Mouse (Mus musculus): ENCODE measurements around the gene Gpam. TPM values are rescaled to one million over a fixed set of nuclear protein-coding genes. Genes with fewer than 3 reads are reported as not detected.

Gene Gpam
- polyA plus RNA-seq, 1 experiment from 2014 or later, result 8.6 TPM

- Histone ChIP-seq H3K36me3 (no peaks in the 10 kb centered on the region), H3K4me2 (no peak overlapping the region), H3K4me1 (replicated peaks) (peaks cover 12% of the 10 kb centered on the region; the same call in 1 of the 2 replicates), H3K9me3 (replicated peaks) (no peaks in the 10 kb centered on the region), H3K27ac (no peak overlapping the region), H3K4me3 (no peak overlapping the region), H3K9ac (no peak overlapping the region), H3K27me3 (no peaks in the 10 kb centered on the region)
- ATAC-seq (replicated peaks; ENCODE audit: insufficient number of reproducible peaks, insufficient read depth, low FRiP score, low read depth), result peak; percentile 67
- 44% methylated on average over 7 of the region's 7 CpGs for WGBS
Observed at GRCm38 (mm10) chr19:55137884-55138283, 10.8 kb upstream of the Gpam start.

- 53% methylated on average over 4 of the region's 4 CpGs for WGBS
- no peaks in the 10 kb centered on the region for H3K27me3 ChIP-seq
- H3K4me1 ChIP-seq (replicated peaks), result peaks cover 12% of the 10 kb centered on the region; the same call in 1 of the 2 replicates
- no peaks in the 10 kb centered on the region for H3K36me3 ChIP-seq
- no peak overlapping the region for H3K27ac ChIP-seq
- H3K4me3 ChIP-seq, result no peak overlapping the region
- no peak for ATAC-seq (replicated peaks; ENCODE audit: insufficient number of reproducible peaks, insufficient read depth, low FRiP score, low read depth)
- no peak overlapping the region for H3K4me2 ChIP-seq
- H3K9me3 ChIP-seq (replicated peaks), result no peaks in the 10 kb centered on the region
- H3K9ac ChIP-seq, result no peak overlapping the region
Observed at GRCm38 (mm10) chr19:55136693-55137427, 9.8 kb upstream of the Gpam start.

- H3K9me3 ChIP-seq (replicated peaks), result no peaks in the 10 kb centered on the region
- H3K4me2 ChIP-seq, result no peak overlapping the region
- H3K36me3 ChIP-seq, result no peaks in the 10 kb centered on the region
- no peak overlapping the region for H3K9ac ChIP-seq
- peaks cover 12% of the 10 kb centered on the region; the same call in 1 of the 2 replicates for H3K4me1 ChIP-seq (replicated peaks)
- WGBS, result 81% methylated on average over 3 of the region's 3 CpGs
- no peak overlapping the region for H3K4me3 ChIP-seq
- H3K27ac ChIP-seq, result no peak overlapping the region
- ATAC-seq (replicated peaks; ENCODE audit: insufficient number of reproducible peaks, insufficient read depth, low FRiP score, low read depth), result no peak
- no peaks in the 10 kb centered on the region for H3K27me3 ChIP-seq
Observed at GRCm38 (mm10) chr19:55135918-55136317, 8.9 kb upstream of the Gpam start.

GRCm38 (mm10) chr19:55134521-55134920 lies 7.5 kb upstream of the Gpam start:
- Histone ChIP-seq H3K27me3 (no peaks in the 10 kb centered on the region), H3K4me3 (no peak overlapping the region), H3K9me3 (replicated peaks) (no peaks in the 10 kb centered on the region), H3K9ac (no peak overlapping the region), H3K4me1 (replicated peaks) (peaks cover 12% of the 10 kb centered on the region; the same call in 1 of the 2 replicates), H3K27ac (no peak overlapping the region), H3K36me3 (no peaks in the 10 kb centered on the region), H3K4me2 (no peak overlapping the region)
- ATAC-seq (replicated peaks; ENCODE audit: insufficient number of reproducible peaks, insufficient read depth, low FRiP score, low read depth), result no peak
- WGBS, result 73% methylated on average over 9 of the region's 9 CpGs

- no peaks in the 10 kb centered on the region for H3K27me3 ChIP-seq
- no peaks in the 10 kb centered on the region for H3K36me3 ChIP-seq
- WGBS, result 67% methylated on average over 3 of the region's 3 CpGs
- H3K9me3 ChIP-seq (replicated peaks), result no peaks in the 10 kb centered on the region
- no peak for ATAC-seq (replicated peaks; ENCODE audit: insufficient number of reproducible peaks, insufficient read depth, low FRiP score, low read depth)
- H3K9ac ChIP-seq, result no peak overlapping the region
- H3K4me1 ChIP-seq (replicated peaks), result peaks cover 7% of the 10 kb centered on the region; the same call in 1 of the 2 replicates
- H3K4me3 ChIP-seq, result no peak overlapping the region
- H3K4me2 ChIP-seq, result no peak overlapping the region
- no peak overlapping the region for H3K27ac ChIP-seq
Observed at GRCm38 (mm10) chr19:55132476-55132875, 5.4 kb upstream of the Gpam start.

GRCm38 (mm10) chr19:55131747-55132146 lies 4.7 kb upstream of the Gpam start:
- H3K27ac ChIP-seq, result no peak overlapping the region
- no peak overlapping the region for H3K4me2 ChIP-seq
- H3K36me3 ChIP-seq, result no peaks in the 10 kb centered on the region
- peaks cover 3% of the 10 kb centered on the region; the same call in 1 of the 2 replicates for H3K4me1 ChIP-seq (replicated peaks)
- ATAC-seq (replicated peaks; ENCODE audit: insufficient number of reproducible peaks, insufficient read depth, low FRiP score, low read depth), result no peak
- H3K9me3 ChIP-seq (replicated peaks), result no peaks in the 10 kb centered on the region
- H3K9ac ChIP-seq, result no peak overlapping the region
- H3K4me3 ChIP-seq, result no peak overlapping the region
- no peaks in the 10 kb centered on the region for H3K27me3 ChIP-seq
- WGBS, result 43% methylated on average over 1 of the region's 1 CpGs

GRCm38 (mm10) chr19:55128469-55128868 lies 1.4 kb upstream of the Gpam start:
- ATAC-seq (replicated peaks; ENCODE audit: insufficient number of reproducible peaks, insufficient read depth, low FRiP score, low read depth), result no peak
- no peak overlapping the region for H3K9ac ChIP-seq
- 91% methylated on average over 1 of the region's 1 CpGs for WGBS

GRCm38 (mm10) chr19:55125456-55125855 lies 1.6 kb downstream of the Gpam start:
- 83% methylated on average over 3 of the region's 3 CpGs for WGBS
- Histone ChIP-seq H3K27me3 (no peaks in the 10 kb centered on the region), H3K27ac (no peak overlapping the region), H3K4me2 (no peak overlapping the region), H3K4me1 (replicated peaks) (peaks cover 13% of the 10 kb centered on the region), H3K36me3 (no peaks in the 10 kb centered on the region), H3K9me3 (replicated peaks) (no peaks in the 10 kb centered on the region), H3K4me3 (no peak overlapping the region), H3K9ac (no peak overlapping the region)
- ATAC-seq (replicated peaks; ENCODE audit: insufficient number of reproducible peaks, insufficient read depth, low FRiP score, low read depth), result no peak

More at GRCm38 (mm10) chr19:55128469-55128868, 1.4 kb upstream of the Gpam start:
- no peaks in the 10 kb centered on the region for H3K36me3 ChIP-seq
- no peak overlapping the region for H3K4me3 ChIP-seq
- H3K4me2 ChIP-seq, result no peak overlapping the region
- H3K27me3 ChIP-seq, result no peaks in the 10 kb centered on the region
- H3K27ac ChIP-seq, result no peak overlapping the region
- no peaks in the 10 kb centered on the region for H3K9me3 ChIP-seq (replicated peaks)
- no peaks in the 10 kb centered on the region for H3K4me1 ChIP-seq (replicated peaks)

- no peaks in the 10 kb centered on the region for H3K36me3 ChIP-seq
- ATAC-seq (replicated peaks; ENCODE audit: insufficient number of reproducible peaks, insufficient read depth, low FRiP score, low read depth), result no peak
- no peak overlapping the region for H3K9ac ChIP-seq
- no peak overlapping the region for H3K27ac ChIP-seq
- H3K4me1 ChIP-seq (replicated peaks), result peaks cover 25% of the 10 kb centered on the region
- no peaks in the 10 kb centered on the region for H3K9me3 ChIP-seq (replicated peaks)
- no peaks in the 10 kb centered on the region for H3K27me3 ChIP-seq
- 73% methylated on average over 11 of the region's 11 CpGs for WGBS
- no peak overlapping the region for H3K4me2 ChIP-seq
- no peak overlapping the region for H3K4me3 ChIP-seq
Observed at GRCm38 (mm10) chr19:55123001-55123536, 4.0 kb downstream of the Gpam start.

GRCm38 (mm10) chr19:55122351-55122980 lies 4.6 kb downstream of the Gpam start:
- ATAC-seq (replicated peaks; ENCODE audit: insufficient number of reproducible peaks, insufficient read depth, low FRiP score, low read depth), result no peak
- Histone ChIP-seq H3K9ac (no peak overlapping the region), H3K9me3 (replicated peaks) (no peaks in the 10 kb centered on the region), H3K4me1 (replicated peaks) (peaks cover 25% of the 10 kb centered on the region), H3K27ac (no peak overlapping the region), H3K36me3 (no peaks in the 10 kb centered on the region), H3K4me3 (no peak overlapping the region), H3K27me3 (no peaks in the 10 kb centered on the region), H3K4me2 (no peak overlapping the region)
- 82% methylated on average over 4 of the region's 4 CpGs for WGBS

- 0 out of 2 replicates have a peak, but pooled peaks have one; percentile 25 for ATAC-seq (replicated peaks; ENCODE audit: insufficient number of reproducible peaks, insufficient read depth, low FRiP score, low read depth)
- H3K27ac ChIP-seq, result no peak overlapping the region
Observed at GRCm38 (mm10) chr19:55121836-55122235, 5.2 kb downstream of the Gpam start.

More at GRCm38 (mm10) chr19:55121836-55122235, 5.2 kb downstream of the Gpam start:
- Histone ChIP-seq H3K27me3 (no peaks in the 10 kb centered on the region), H3K9ac (no peak overlapping the region), H3K4me3 (no peak overlapping the region), H3K9me3 (replicated peaks) (no peaks in the 10 kb centered on the region), H3K4me1 (replicated peaks) (peaks cover 25% of the 10 kb centered on the region), H3K4me2 (no peak overlapping the region), H3K36me3 (no peaks in the 10 kb centered on the region)
- 32% methylated on average over 6 of the region's 6 CpGs for whole genome bisulfite sequencing

Measured in heart, embryonic 15.5 days (tissue).